Mouse (Mus musculus): Measurements from ENCODE around the gene Acss2. TPM values are rescaled to one million over a fixed set of nuclear protein-coding genes. Genes with fewer than 3 reads are reported as not detected.

Gene Acss2
- polyA plus RNA-seq, 1 experiment from 2014 or later, result 14.4 TPM

DNA sequence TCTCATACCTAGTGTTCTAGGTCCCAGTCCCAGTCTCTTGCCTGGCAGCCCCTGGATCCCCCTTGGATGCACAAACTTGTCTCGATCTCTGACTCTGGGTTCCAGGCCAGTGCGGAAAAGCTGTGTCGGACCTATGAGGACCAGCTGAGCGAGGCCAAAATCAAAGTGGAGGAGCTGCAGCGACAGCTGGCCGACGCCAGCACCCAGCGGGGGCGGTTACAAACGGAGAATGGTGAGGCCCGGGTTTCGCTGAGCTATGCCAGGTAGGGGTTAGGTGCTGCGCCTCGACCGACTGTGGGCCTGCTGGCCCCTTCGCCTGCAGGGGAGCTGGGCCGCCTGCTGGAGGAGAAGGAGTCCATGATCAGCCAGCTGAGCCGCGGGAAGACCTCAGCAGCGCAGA, 112.4 kb downstream of the Acss2 start:
- 45% methylated on average over 20 of the region's 20 CpGs for WGBS
- no peaks in the 10 kb centered on the region for H3K9me3 ChIP-seq (replicated peaks)
- peaks cover 34% of the 10 kb centered on the region for H3K4me1 ChIP-seq (replicated peaks)
- no peak overlapping the region; the same call in 1 of the 2 replicates for H3K9ac ChIP-seq
- peaks cover 89% of the 10 kb centered on the region for H3K27me3 ChIP-seq (replicated peaks)
- H3K36me3 ChIP-seq, result peaks cover 100% of the 10 kb centered on the region
- ATAC-seq (ENCODE audit: insufficient number of reproducible peaks, low FRiP score), result no peak
- no peak overlapping the region for H3K4me3 ChIP-seq
- H3K4me2 ChIP-seq, result no peak overlapping the region
- no peak overlapping the region for H3K27ac ChIP-seq (ENCODE audit: poor library complexity, severe bottlenecking)

- Histone ChIP-seq H3K4me3 (no peak overlapping the region), H3K27me3 (replicated peaks) (peaks cover 82% of the 10 kb centered on the region), H3K9ac (no peak overlapping the region; the same call in 1 of the 2 replicates), H3K36me3 (peaks cover 100% of the 10 kb centered on the region), H3K27ac (ENCODE audit: poor library complexity, severe bottlenecking) (no peak overlapping the region), H3K9me3 (replicated peaks) (no peaks in the 10 kb centered on the region), H3K4me1 (replicated peaks) (peaks cover 34% of the 10 kb centered on the region), H3K4me2 (no peak overlapping the region)
- no peak for ATAC-seq (ENCODE audit: insufficient number of reproducible peaks, low FRiP score)
- 27% methylated on average over 43 of the region's 43 CpGs for WGBS
These were observed 113.1 kb downstream of the Acss2 start for GRCm38 (mm10) chr2:155630590-155631416.

- Histone ChIP-seq H3K4me2 (no peak overlapping the region), H3K9me3 (replicated peaks) (no peaks in the 10 kb centered on the region), H3K27ac (ENCODE audit: poor library complexity, severe bottlenecking) (no peak overlapping the region), H3K4me1 (replicated peaks) (peaks cover 34% of the 10 kb centered on the region), H3K4me3 (no peak overlapping the region), H3K36me3 (peaks cover 100% of the 10 kb centered on the region), H3K27me3 (replicated peaks) (peaks cover 67% of the 10 kb centered on the region), H3K9ac (no peak overlapping the region)
- ATAC-seq (ENCODE audit: insufficient number of reproducible peaks, low FRiP score), result no peak
- WGBS, result 71% methylated on average over 30 of the region's 30 CpGs
These were observed 114.6 kb downstream of the Acss2 start for GRCm38 (mm10) chr2:155632138-155632936.

DNA sequence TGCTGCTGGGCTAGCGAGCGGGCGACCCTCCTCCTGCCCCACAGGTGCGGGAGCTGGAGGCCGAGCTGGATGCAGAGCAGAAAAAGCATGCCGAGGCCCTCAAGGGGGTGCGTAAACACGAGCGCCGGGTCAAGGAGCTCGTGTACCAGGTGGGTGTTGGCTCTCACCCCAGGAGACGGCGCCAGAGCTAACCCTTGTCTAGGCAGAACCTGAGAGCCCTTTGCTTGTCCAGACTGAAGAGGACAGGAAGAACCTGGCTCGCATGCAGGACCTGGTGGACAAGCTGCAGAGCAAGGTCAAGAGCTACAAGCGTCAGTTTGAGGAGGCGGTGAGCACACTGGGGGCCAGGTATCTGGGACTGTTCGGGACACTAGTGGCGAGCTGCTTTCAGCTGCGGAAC, 115.4 kb downstream of the Acss2 start:
- no peak for ATAC-seq (ENCODE audit: insufficient number of reproducible peaks, low FRiP score)

GRCm38 (mm10) chr2:155633731-155634130, 116.0 kb downstream of the Acss2 start:
- 83% methylated on average over 9 of the region's 9 CpGs for WGBS
- Histone ChIP-seq H3K9ac (no peak overlapping the region), H3K4me3 (no peak overlapping the region), H3K4me1 (replicated peaks) (peaks cover 29% of the 10 kb centered on the region), H3K36me3 (peaks cover 99% of the 10 kb centered on the region), H3K9me3 (replicated peaks) (no peaks in the 10 kb centered on the region), H3K4me2 (no peak overlapping the region), H3K27ac (ENCODE audit: poor library complexity, severe bottlenecking) (no peak overlapping the region), H3K27me3 (replicated peaks) (peaks cover 54% of the 10 kb centered on the region)
- no peak for ATAC-seq (ENCODE audit: insufficient number of reproducible peaks, low FRiP score)

More for the DNA sequence above, 115.4 kb downstream of the Acss2 start:
- Histone ChIP-seq H3K27me3 (replicated peaks) (peaks cover 60% of the 10 kb centered on the region), H3K9ac (no peak overlapping the region), H3K9me3 (replicated peaks) (no peaks in the 10 kb centered on the region), H3K27ac (ENCODE audit: poor library complexity, severe bottlenecking) (no peak overlapping the region), H3K4me3 (no peak overlapping the region), H3K36me3 (peaks cover 100% of the 10 kb centered on the region), H3K4me2 (no peak overlapping the region), H3K4me1 (replicated peaks) (peaks cover 34% of the 10 kb centered on the region)
- 68% methylated on average over 19 of the region's 19 CpGs for WGBS

DNA sequence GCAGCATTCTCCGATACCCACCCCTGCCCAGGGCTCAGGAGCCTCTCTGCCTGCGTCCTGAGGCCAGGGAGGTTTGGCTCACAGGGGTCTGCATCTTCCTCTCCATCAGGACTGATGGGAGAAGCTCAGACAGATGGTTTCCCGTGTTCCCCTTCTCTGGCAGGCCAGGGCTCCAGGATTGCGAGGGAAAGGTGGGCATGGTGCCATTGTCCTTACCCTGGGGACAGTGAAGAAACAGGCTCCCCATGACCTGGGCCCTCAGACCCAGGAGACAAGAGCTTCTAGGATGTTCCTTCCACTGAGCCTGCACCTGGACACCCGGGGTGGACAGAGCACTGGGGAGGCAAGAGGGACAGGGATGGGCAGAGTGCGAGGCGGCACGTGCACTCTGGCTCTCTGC, 116.8 kb downstream of the Acss2 start:
- ATAC-seq (ENCODE audit: insufficient number of reproducible peaks, low FRiP score), result no peak
- 88% methylated on average over 8 of the region's 8 CpGs for WGBS
- peaks cover 45% of the 10 kb centered on the region for H3K27me3 ChIP-seq (replicated peaks)
- peak overlapping the region; percentile 4; the same call in 1 of the 2 replicates for H3K27ac ChIP-seq (ENCODE audit: poor library complexity, severe bottlenecking)
- no peak overlapping the region for H3K4me3 ChIP-seq
- H3K36me3 ChIP-seq, result peaks cover 99% of the 10 kb centered on the region
- no peaks in the 10 kb centered on the region for H3K9me3 ChIP-seq (replicated peaks)
- H3K9ac ChIP-seq, result no peak overlapping the region
- H3K4me1 ChIP-seq (replicated peaks), result peaks cover 21% of the 10 kb centered on the region
- no peak overlapping the region for H3K4me2 ChIP-seq

MicroRNAs within 50 kb of the gene (microRNA counts, 519-probe panel; counts per million panel counts)
- 7,101 counts per million, percentile 87 among the panel's probes with 10 or more counts for microRNA mmu-miR-499

Small RNA genes lying within 50 kb of the gene (microRNA-seq; reads per million reads assigned to microRNA genes)
- gene Mir499, result 2,692 reads per million, percentile 85 among the genes with 10 or more reads in this experiment

Other genes starting within 250 kb of the Acss2 start
- 228 and 252 TPM in 2 replicates for gene Map1lc3a, start 241.7 kb upstream of the Acss2 start, polyA plus RNA-seq (2016; fragmentation: Nextera tagmentation; extraction: Ambion mirVana)
- gene Pigu, start 160.5 kb upstream of the Acss2 start, polyA plus RNA-seq (2016; fragmentation: Nextera tagmentation; extraction: Ambion mirVana), result 56.1 and 56.2 TPM in 2 replicates
- 137 and 138 TPM in 2 replicates for gene Trp53inp2, start 136.9 kb upstream of the Acss2 start, polyA plus RNA-seq (2016; fragmentation: Nextera tagmentation; extraction: Ambion mirVana)
- gene Ncoa6, start 44.1 kb upstream of the Acss2 start, polyA plus RNA-seq (2016; fragmentation: Nextera tagmentation; extraction: Ambion mirVana), result 19.2 and 21.7 TPM in 2 replicates
- gene Ggt7, start 289 bp downstream of the Acss2 start, polyA plus RNA-seq (2016; fragmentation: Nextera tagmentation; extraction: Ambion mirVana), result 2.0 and 3.0 TPM in 2 replicates
- gene Gss, start 74.9 kb downstream of the Acss2 start, polyA plus RNA-seq (2016; fragmentation: Nextera tagmentation; extraction: Ambion mirVana), result 20.2 and 21.3 TPM in 2 replicates
- gene Myh7b, start 93.3 kb downstream of the Acss2 start, polyA plus RNA-seq (2016; fragmentation: Nextera tagmentation; extraction: Ambion mirVana), result 22.1 and 24.4 TPM in 2 replicates
- 115 and 117 TPM in 2 replicates for gene Trpc4ap, start 174.4 kb downstream of the Acss2 start, polyA plus RNA-seq (2016; fragmentation: Nextera tagmentation; extraction: Ambion mirVana)
- gene Edem2, start 211.5 kb downstream of the Acss2 start, polyA plus RNA-seq (2016; fragmentation: Nextera tagmentation; extraction: Ambion mirVana), result 26.4 and 26.7 TPM in 2 replicates
- not detected in 2 replicates for gene Gm17581, start 217.9 kb downstream of the Acss2 start, polyA plus RNA-seq (2016; fragmentation: Nextera tagmentation; extraction: Ambion mirVana)
- gene Procr, start 233.2 kb downstream of the Acss2 start, polyA plus RNA-seq (2016; fragmentation: Nextera tagmentation; extraction: Ambion mirVana), result 7.2 and 9.1 TPM in 2 replicates